Mouse (Mus musculus): Measurements from ENCODE around the gene Ero1lb. TPM values are rescaled to one million over a fixed set of nuclear protein-coding genes. Genes with fewer than 3 reads are reported as not detected.

Ero1lb gene
- total and polyA plus RNA-seq, 3 experiments: 1.3 to 2.3 (median 2.2) TPM

DNA sequence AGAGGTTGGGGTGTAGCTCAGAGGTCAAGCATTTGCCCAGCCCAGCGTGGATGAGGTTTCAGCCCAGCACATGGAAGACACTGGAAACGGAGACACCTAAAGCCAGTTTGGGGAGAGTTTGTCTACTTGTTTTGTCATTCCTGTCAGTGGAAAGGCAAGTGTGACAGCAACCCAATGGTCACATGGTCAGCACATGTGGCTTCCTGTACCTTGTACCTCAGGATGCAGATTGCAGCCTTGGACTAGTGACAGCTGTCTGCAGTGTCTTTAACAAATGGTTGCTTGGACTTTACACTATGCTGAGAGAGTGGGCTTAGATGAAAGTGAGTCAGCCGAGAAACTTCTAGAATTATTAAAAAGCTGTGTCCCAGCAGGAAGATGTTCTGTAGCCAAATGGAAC lies 31.0 kb upstream of the Ero1lb start:
- no peaks in the 10 kb centered on the region for H3K27me3 ChIP-seq (ENCODE audit: control insufficient read depth, insufficient read depth, low read length)
- H3K36me3 ChIP-seq (ENCODE audit: control insufficient read depth, insufficient read depth, low read length): no peaks in the 10 kb centered on the region
- no peaks in the 10 kb centered on the region for H3K79me2 ChIP-seq (replicated peaks; ENCODE audit: control insufficient read depth, insufficient read depth, low read length)
- intact Hi-C loops (cut with DNase I): no loop called here
- H3K4me1 ChIP-seq (ENCODE audit: control insufficient read depth, insufficient read depth, low read length): no peaks in the 10 kb centered on the region
- no peak for TF ChIP-seq POLR2A (IDR thresholded peaks at IDR 0.05; ENCODE audit: insufficient read depth, low read depth, low read length)
- no peak for TF ChIP-seq EP300 (IDR thresholded peaks at IDR 0.05; ENCODE audit: insufficient read depth, low read depth, low read length)
- no peak for TF ChIP-seq CTCF (IDR thresholded peaks at IDR 0.05)
- H3K9ac ChIP-seq (ENCODE audit: low read depth, low read length): no peak overlapping the region
- no peak overlapping the region for H3K4me3 ChIP-seq
- DNase-seq: no peak
- no peak overlapping the region for H3K27ac ChIP-seq
- 77% methylated on average over 3 of the region's 3 CpGs for WGBS

DNA sequence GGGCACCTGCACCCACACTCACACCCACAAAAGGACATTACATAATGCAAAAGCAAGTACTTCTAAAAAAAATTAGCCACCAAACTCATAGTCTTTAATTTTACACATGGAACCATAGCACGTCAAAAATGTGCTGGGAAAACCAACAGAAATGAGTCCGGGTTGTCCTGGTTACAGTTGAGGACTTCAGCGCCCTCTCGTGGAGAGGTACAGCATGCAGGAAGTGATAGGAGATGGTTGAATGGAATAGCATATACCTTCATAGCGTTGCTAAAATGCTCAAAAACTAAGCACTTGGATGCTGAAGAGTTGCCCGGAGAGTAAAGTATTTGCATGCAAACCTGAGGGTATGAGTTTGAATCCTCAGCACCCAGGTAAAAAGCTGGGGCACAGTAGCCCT lies 27.7 kb upstream of the Ero1lb start:
- intact Hi-C loops (cut with DNase I): loop anchor here (1.0 kb wide), 1 partner anchor 65 kb away; no protein-coding TSS in a partner anchor
- Histone ChIP-seq H3K79me2 (replicated peaks; ENCODE audit: control insufficient read depth, insufficient read depth, low read length) (no peaks in the 10 kb centered on the region), H3K9ac (ENCODE audit: low read depth, low read length) (no peak overlapping the region), H3K27me3 (ENCODE audit: control insufficient read depth, insufficient read depth, low read length) (peaks cover 2% of the 10 kb centered on the region; the same call in 1 of the 2 replicates), H3K4me3 (no peak overlapping the region), H3K4me1 (ENCODE audit: control insufficient read depth, insufficient read depth, low read length) (no peaks in the 10 kb centered on the region), H3K27ac (no peak overlapping the region), H3K36me3 (ENCODE audit: control insufficient read depth, insufficient read depth, low read length) (no peaks in the 10 kb centered on the region)
- TF ChIP-seq EP300 (IDR thresholded peaks at IDR 0.05; ENCODE audit: insufficient read depth, low read depth, low read length) (no peak), POLR2A (IDR thresholded peaks at IDR 0.05; ENCODE audit: insufficient read depth, low read depth, low read length) (no peak), CTCF (IDR thresholded peaks at IDR 0.05) (peak; percentile 72)
- peak; percentile 38 to 39 for DNase-seq
- WGBS: 65% methylated on average over 6 of the region's 6 CpGs

GRCm38 (mm10) chr13:12539716-12540115 lies 26.0 kb upstream of the Ero1lb start:
- WGBS: 35% methylated on average over 11 of the region's 11 CpGs
- intact Hi-C loops (cut with DNase I): no loop called here
- H3K27me3 ChIP-seq (ENCODE audit: control insufficient read depth, insufficient read depth, low read length): peaks cover 2% of the 10 kb centered on the region; the same call in 1 of the 2 replicates
- DNase-seq: no peak
- no peaks in the 10 kb centered on the region for H3K4me1 ChIP-seq (ENCODE audit: control insufficient read depth, insufficient read depth, low read length)
- H3K9ac ChIP-seq (ENCODE audit: low read depth, low read length): no peak overlapping the region
- H3K79me2 ChIP-seq (replicated peaks; ENCODE audit: control insufficient read depth, insufficient read depth, low read length): no peaks in the 10 kb centered on the region
- H3K27ac ChIP-seq: no peak overlapping the region
- no peak overlapping the region for H3K4me3 ChIP-seq
- H3K36me3 ChIP-seq (ENCODE audit: control insufficient read depth, insufficient read depth, low read length): no peaks in the 10 kb centered on the region
- TF ChIP-seq EP300 (IDR thresholded peaks at IDR 0.05; ENCODE audit: insufficient read depth, low read depth, low read length): no peak

GRCm38 (mm10) chr13:12540119-12540518 lies 25.6 kb upstream of the Ero1lb start:
- Histone ChIP-seq H3K27ac (no peak overlapping the region), H3K27me3 (ENCODE audit: control insufficient read depth, insufficient read depth, low read length) (peaks cover 2% of the 10 kb centered on the region; the same call in 1 of the 2 replicates), H3K9ac (ENCODE audit: low read depth, low read length) (no peak overlapping the region), H3K4me3 (no peak overlapping the region), H3K36me3 (ENCODE audit: control insufficient read depth, insufficient read depth, low read length) (no peaks in the 10 kb centered on the region), H3K79me2 (replicated peaks; ENCODE audit: control insufficient read depth, insufficient read depth, low read length) (no peaks in the 10 kb centered on the region), H3K4me1 (ENCODE audit: control insufficient read depth, insufficient read depth, low read length) (no peaks in the 10 kb centered on the region)
- intact Hi-C loops (cut with DNase I): no loop called here
- 51% methylated on average over 13 of the region's 13 CpGs for WGBS
- DNase-seq: no peak
- no peak for TF ChIP-seq EP300 (IDR thresholded peaks at IDR 0.05; ENCODE audit: insufficient read depth, low read depth, low read length)

- intact Hi-C loops (cut with DNase I): no loop called here
- H3K9ac ChIP-seq (ENCODE audit: low read depth, low read length): no peak overlapping the region
- H3K4me3 ChIP-seq: no peak overlapping the region
- peaks cover 2% of the 10 kb centered on the region; the same call in 1 of the 2 replicates for H3K27me3 ChIP-seq (ENCODE audit: control insufficient read depth, insufficient read depth, low read length)
- TF ChIP-seq EP300 (IDR thresholded peaks at IDR 0.05; ENCODE audit: insufficient read depth, low read depth, low read length) (no peak), CTCF (IDR thresholded peaks at IDR 0.05) (peak; percentile 46)
- H3K27ac ChIP-seq: no peak overlapping the region
- no peaks in the 10 kb centered on the region for H3K36me3 ChIP-seq (ENCODE audit: control insufficient read depth, insufficient read depth, low read length)
- peak; percentile 36 to 57 for DNase-seq
- 7% methylated on average over 23 of the region's 23 CpGs for WGBS
- no peaks in the 10 kb centered on the region for H3K79me2 ChIP-seq (replicated peaks; ENCODE audit: control insufficient read depth, insufficient read depth, low read length)
- no peaks in the 10 kb centered on the region for H3K4me1 ChIP-seq (ENCODE audit: control insufficient read depth, insufficient read depth, low read length)
Observed at GRCm38 (mm10) chr13:12542006-12542981, 23.4 kb upstream of the Ero1lb start.

DNA sequence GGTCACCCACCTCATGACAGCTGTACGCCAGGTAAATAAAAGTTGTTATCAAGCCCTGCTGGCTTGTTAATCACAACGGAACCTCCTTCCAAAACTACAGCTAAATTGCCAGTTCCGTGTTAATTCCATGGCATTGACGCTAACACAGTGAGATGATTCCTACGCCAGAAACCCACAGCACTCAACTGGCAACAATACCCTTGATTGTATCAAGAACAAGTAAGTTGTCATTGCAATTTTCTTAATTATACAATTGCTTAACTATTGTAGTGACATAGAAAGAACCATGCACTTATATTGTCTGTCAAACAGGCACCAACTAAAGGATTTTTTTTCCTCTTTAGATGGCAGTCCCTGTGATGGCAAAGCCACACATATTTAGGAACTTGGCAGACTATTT lies 22.4 kb upstream of the Ero1lb start:
- no peak overlapping the region for H3K27ac ChIP-seq
- no peaks in the 10 kb centered on the region for H3K79me2 ChIP-seq (replicated peaks; ENCODE audit: control insufficient read depth, insufficient read depth, low read length)
- H3K27me3 ChIP-seq (ENCODE audit: control insufficient read depth, insufficient read depth, low read length): peaks cover 2% of the 10 kb centered on the region; the same call in 1 of the 2 replicates
- H3K9ac ChIP-seq (ENCODE audit: low read depth, low read length): no peak overlapping the region
- H3K4me1 ChIP-seq (ENCODE audit: control insufficient read depth, insufficient read depth, low read length): no peaks in the 10 kb centered on the region
- no peak for DNase-seq
- no peaks in the 10 kb centered on the region for H3K36me3 ChIP-seq (ENCODE audit: control insufficient read depth, insufficient read depth, low read length)
- intact Hi-C loops (cut with DNase I): no loop called here
- TF ChIP-seq POLR2A (IDR thresholded peaks at IDR 0.05; ENCODE audit: insufficient read depth, low read depth, low read length) (no peak), EP300 (IDR thresholded peaks at IDR 0.05; ENCODE audit: insufficient read depth, low read depth, low read length) (no peak), CTCF (IDR thresholded peaks at IDR 0.05) (no peak)
- H3K4me3 ChIP-seq: no peak overlapping the region
- WGBS: 74% methylated on average over 5 of the region's 5 CpGs

Measured in heart, adult 2 months (tissue).